24 mouse cellular contexts compared by ENCODE assay signal in genomic region chr6:32342272-32342671, GRCm38 (mm10).
DNase-seq lines count a peak whose midpoint lies in the region; ATAC-seq and TF ChIP-seq lines count a peak whose summit lies in the region.
"Had no signal": no experiment of that assay in that cellular context is flagged by ENCODE, and none has a peak within 500 bp of the region (broad histone marks: within the 10 kb centered on the region; RNA-seq: fewer than 3 reads in every experiment).

No protein-coding gene starts in this region.

- no peak for TF ChIP-seq POLR2A in heart, adult 2 months (IDR thresholded peaks at IDR 0.05; ENCODE audit: insufficient read depth, low read depth, low read length)

- no peaks in the 10 kb centered on the region for H3K36me3 ChIP-seq in heart, embryonic 10.5 days
- H3K36me3 ChIP-seq in heart, embryonic 13.5 days = no peaks in the 10 kb centered on the region
- H3K36me3 ChIP-seq in heart, adult 2 months (ENCODE audit: control insufficient read depth, insufficient read depth, low read length) = no peaks in the 10 kb centered on the region; the same call in 1 of the 2 replicates
- H3K36me3 ChIP-seq in heart, embryonic 16.5 days (ENCODE audit: control insufficient read depth, insufficient read depth) = no peaks in the 10 kb centered on the region
- H3K36me3 ChIP-seq in limb, embryonic 13.5 days = no peaks in the 10 kb centered on the region
- H3K36me3 ChIP-seq in limb, embryonic 10.5 days = no peaks in the 10 kb centered on the region
- H3K36me3 ChIP-seq: embryonic facial prominence, embryonic 10.5 days; embryonic facial prominence, embryonic 13.5 days; forebrain, embryonic 12.5 days; forebrain, embryonic 15.5 days; intestine, embryonic 15.5 days had no signal

- no peak overlapping the region for H3K4me2 ChIP-seq in heart, embryonic 13.5 days
- H3K4me2 ChIP-seq in heart, embryonic 16.5 days (ENCODE audit: low read depth, low read length) = no peak overlapping the region
- H3K4me2 ChIP-seq in limb, embryonic 13.5 days (replicated peaks) = no peak overlapping the region
- H3K4me2 ChIP-seq: embryonic facial prominence, embryonic 13.5 days; forebrain, embryonic 12.5 days; forebrain, embryonic 15.5 days; intestine, embryonic 15.5 days had no signal

- no peaks in the 10 kb centered on the region for H3K9me3 ChIP-seq in heart, embryonic 10.5 days
- H3K9me3 ChIP-seq in heart, embryonic 13.5 days = no peaks in the 10 kb centered on the region
- H3K9me3 ChIP-seq in heart, embryonic 16.5 days (replicated peaks; ENCODE audit: control insufficient read depth, low read length) = no peaks in the 10 kb centered on the region
- no peaks in the 10 kb centered on the region for H3K9me3 ChIP-seq in limb, embryonic 13.5 days
- H3K9me3 ChIP-seq in limb, embryonic 10.5 days (replicated peaks) = no peaks in the 10 kb centered on the region
- H3K9me3 ChIP-seq: embryonic facial prominence, embryonic 10.5 days; embryonic facial prominence, embryonic 13.5 days; forebrain, embryonic 12.5 days; forebrain, embryonic 15.5 days; intestine, embryonic 15.5 days had no signal

- no peak overlapping the region for H3K9ac ChIP-seq in heart, embryonic 13.5 days
- H3K9ac ChIP-seq in heart, adult 2 months (ENCODE audit: low read depth, low read length) = no peak overlapping the region
- H3K9ac ChIP-seq in heart, embryonic 16.5 days (ENCODE audit: low read length) = no peak overlapping the region
- no peak overlapping the region for H3K9ac ChIP-seq in limb, embryonic 13.5 days
- H3K9ac ChIP-seq: embryonic facial prominence, embryonic 13.5 days; forebrain, embryonic 12.5 days; forebrain, embryonic 15.5 days; intestine, embryonic 15.5 days had no signal

- intact Hi-C loops in heart, postnatal 36 days (cut with DNase I) = no loop called here
- intact Hi-C loops in heart, adult 2 months (cut with DNase I) = no loop called here

- H3K27me3 ChIP-seq in heart, embryonic 10.5 days (ENCODE audit: insufficient read depth, poor library complexity, severe bottlenecking) = no peaks in the 10 kb centered on the region
- H3K27me3 ChIP-seq in heart, embryonic 13.5 days (replicated peaks) = no peaks in the 10 kb centered on the region
- no peaks in the 10 kb centered on the region for H3K27me3 ChIP-seq in heart, adult 2 months (ENCODE audit: control insufficient read depth, insufficient read depth, low read length)
- H3K27me3 ChIP-seq in heart, embryonic 16.5 days (ENCODE audit: control insufficient read depth, insufficient read depth, low read length) = no peaks in the 10 kb centered on the region
- 0 out of 2 replicates have a peak, but pooled peaks cover 3% of the 10 kb centered on the region for H3K27me3 ChIP-seq in limb, embryonic 13.5 days
- no peaks in the 10 kb centered on the region for H3K27me3 ChIP-seq in limb, embryonic 10.5 days (ENCODE audit: low read depth, poor library complexity, severe bottlenecking)
- H3K27me3 ChIP-seq: embryonic facial prominence, embryonic 13.5 days; forebrain, embryonic 12.5 days; forebrain, embryonic 15.5 days; intestine, embryonic 15.5 days had no signal

- no peak for TF ChIP-seq EP300 in heart, adult 2 months (IDR thresholded peaks at IDR 0.05; ENCODE audit: insufficient read depth, low read depth, low read length)

- H3K4me3 ChIP-seq in heart, embryonic 10.5 days = no peak overlapping the region
- H3K4me3 ChIP-seq in heart, embryonic 13.5 days = no peak overlapping the region
- H3K4me3 ChIP-seq in heart, adult 2 months = no peak overlapping the region
- no peak overlapping the region for H3K4me3 ChIP-seq in heart, embryonic 16.5 days (ENCODE audit: low read length)
- no peak overlapping the region for H3K4me3 ChIP-seq in limb, embryonic 13.5 days
- no peak overlapping the region for H3K4me3 ChIP-seq in limb, embryonic 10.5 days
- H3K4me3 ChIP-seq: embryonic facial prominence, embryonic 10.5 days; embryonic facial prominence, embryonic 13.5 days; erythroblast, embryonic 14.5 days; forebrain, embryonic 12.5 days; forebrain, embryonic 15.5 days; intestine, embryonic 15.5 days had no signal

- no peak for ATAC-seq in heart, embryonic 13.5 days (ENCODE audit: extremely low read depth, insufficient number of reproducible peaks, low FRiP score, low TSS enrichment)
- ATAC-seq in heart, embryonic 16.5 days (replicated peaks; ENCODE audit: extremely low read depth, insufficient read depth, low FRiP score) = peak; percentile 37; the same call in 1 of the 2 replicates
- no peak for ATAC-seq in limb, embryonic 13.5 days (ENCODE audit: low FRiP score, low read depth)
- ATAC-seq: activated CD4-positive, CD25-positive, alpha-beta regulatory T cell, adult 4 months; forebrain, embryonic 15.5 days; intestine, embryonic 15.5 days had no signal

- TF ChIP-seq CTCF in heart, adult 2 months (IDR thresholded peaks at IDR 0.05) = no peak

- 44% methylated on average over 6 of the region's 6 CpGs for WGBS in heart, embryonic 10.5 days
- 49% methylated on average over 6 of the region's 6 CpGs for WGBS in heart, embryonic 13.5 days
- WGBS in heart, adult 2 months = 70% methylated on average over 6 of the region's 6 CpGs
- 49% methylated on average over 6 of the region's 6 CpGs for WGBS in heart, embryonic 16.5 days
- WGBS in limb, embryonic 13.5 days = 81% methylated on average over 6 of the region's 6 CpGs
- WGBS in limb, embryonic 10.5 days = 85% methylated on average over 6 of the region's 6 CpGs

- H3K4me1 ChIP-seq in heart, embryonic 10.5 days = peaks cover 82% of the 10 kb centered on the region
- H3K4me1 ChIP-seq in heart, embryonic 13.5 days = peaks cover 88% of the 10 kb centered on the region
- no peaks in the 10 kb centered on the region; the same call in 1 of the 2 replicates for H3K4me1 ChIP-seq in heart, adult 2 months (ENCODE audit: control insufficient read depth, insufficient read depth, low read length)
- H3K4me1 ChIP-seq in heart, embryonic 16.5 days (ENCODE audit: control insufficient read depth, insufficient read depth, low read length) = peaks cover 45% of the 10 kb centered on the region
- H3K4me1 ChIP-seq in limb, embryonic 13.5 days = peaks cover 42% of the 10 kb centered on the region
- H3K4me1 ChIP-seq in limb, embryonic 10.5 days = peaks cover 80% of the 10 kb centered on the region
- H3K4me1 ChIP-seq: intestine, embryonic 15.5 days had no signal

- no peaks in the 10 kb centered on the region for H3K79me2 ChIP-seq in heart, adult 2 months (replicated peaks; ENCODE audit: control insufficient read depth, insufficient read depth, low read length)

- no peak for DNase-seq in heart, embryonic 10.5 days (ENCODE audit: low spot score)
- no peak for DNase-seq in heart, postnatal 36 days
- no peak for DNase-seq in heart, adult 2 months
- DNase-seq in heart, adult 8-10 months (ENCODE audit: low spot score) = no peak
- no peak for DNase-seq in limb, embryonic 10.5 days (ENCODE audit: low spot score)
- DNase-seq: adrenal gland, adult 8-10 months; adrenal gland, postnatal 25 days; cerebellum, adult 11-12 months; cerebellum, adult 8-10 months; cerebellum, postnatal 36 days; embryo, embryonic 11 days; gastrocnemius, postnatal 25 days; kidney, adult 11 months; kidney, adult 8-10 months had no signal

- peak overlapping the region; percentile 81 for H3K27ac ChIP-seq in heart, embryonic 10.5 days
- H3K27ac ChIP-seq in heart, embryonic 13.5 days (replicated peaks) = peak overlapping the region; percentile 63
- H3K27ac ChIP-seq in heart, adult 2 months = no peak overlapping the region
- peak overlapping the region; percentile 54 for H3K27ac ChIP-seq in heart, embryonic 16.5 days (ENCODE audit: low read length)
- H3K27ac ChIP-seq in limb, embryonic 13.5 days = 0 out of 2 replicates have a peak overlapping the region, but pooled peaks have one; percentile 15
- H3K27ac ChIP-seq in limb, embryonic 10.5 days = no peak overlapping the region
- H3K27ac ChIP-seq: embryonic facial prominence, embryonic 10.5 days; embryonic facial prominence, embryonic 13.5 days; forebrain, embryonic 12.5 days; forebrain, embryonic 15.5 days; intestine, embryonic 15.5 days had no signal

Comparison
In these comparisons a context has a peak if more than half of its experiments do, and no peak if none do; other contexts are left out.
1. H3K27ac ChIP-seq: peak in heart, embryonic 10.5 days (single experiment), heart, embryonic 13.5 days (single experiment), heart, embryonic 16.5 days (single experiment) and limb, embryonic 13.5 days (single experiment); none in heart, adult 2 months (single experiment) and limb, embryonic 10.5 days (single experiment).